Mouse (Mus musculus): ENCODE measurements around the gene Fam78a. TPM values are rescaled to one million over a fixed set of nuclear protein-coding genes. Genes with fewer than 3 reads are reported as not detected.
"Not testable (repeated sequence)": the region's sequence is repeated elsewhere in the genome, so short reads cannot be mapped to it uniquely, and the experiment has no call there.

The Fam78a gene
- polyA plus RNA-seq, 1 experiment from 2014 or later, result 0.36 TPM

DNA sequence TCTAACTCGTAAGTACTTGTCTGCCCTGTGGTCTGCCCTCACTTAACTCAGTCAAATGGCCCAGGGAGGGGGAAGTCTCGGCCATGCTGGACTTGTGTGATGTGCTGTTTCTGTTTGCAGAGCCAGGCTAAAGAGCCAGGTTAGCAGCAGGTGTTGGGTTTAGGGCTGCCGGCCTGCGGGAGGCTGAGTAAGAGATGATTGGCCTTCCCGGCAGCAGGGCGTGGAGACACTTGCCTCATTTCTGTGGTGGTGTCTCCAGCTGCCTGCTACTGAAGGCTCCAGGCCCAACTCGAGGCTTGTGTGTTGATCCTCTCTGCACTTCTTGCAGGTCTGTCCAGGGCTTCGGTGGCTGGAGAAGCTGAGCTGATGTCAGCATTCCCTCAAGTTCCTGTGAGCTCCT, 32.9 kb downstream of the Fam78a start:
- no peak overlapping the region for H3K27ac ChIP-seq
- no peak for ATAC-seq
- no peaks in the 10 kb centered on the region for H3K27me3 ChIP-seq
- H3K4me3 ChIP-seq, result no peak overlapping the region
- H3K9me3 ChIP-seq (replicated peaks), result no peaks in the 10 kb centered on the region
- peaks cover 67% of the 10 kb centered on the region for H3K36me3 ChIP-seq (ENCODE audit: poor library complexity, severe bottlenecking)
- no peak overlapping the region for H3K4me2 ChIP-seq
- H3K4me1 ChIP-seq, result no peaks in the 10 kb centered on the region
- H3K9ac ChIP-seq, result no peak overlapping the region
- WGBS, result 84% methylated on average over 8 of the region's 8 CpGs

DNA sequence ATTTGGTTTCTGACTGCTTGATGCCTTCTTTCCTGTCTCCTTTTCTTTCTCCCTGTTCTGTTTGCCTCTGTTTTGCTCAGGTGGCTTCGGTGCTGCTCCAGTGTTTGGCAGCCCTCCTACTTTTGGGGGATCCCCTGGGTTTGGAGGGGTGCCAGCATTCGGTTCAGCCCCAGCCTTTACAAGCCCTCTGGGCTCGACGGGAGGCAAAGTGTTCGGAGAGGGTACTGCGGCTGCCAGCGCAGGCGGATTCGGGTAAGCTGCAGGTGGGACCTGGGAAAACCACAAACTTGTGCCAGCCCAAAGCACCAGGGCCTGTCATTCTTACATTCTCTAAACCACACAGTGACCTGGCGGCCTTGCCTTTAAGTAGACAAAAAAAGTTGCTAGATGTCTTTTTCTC, 37.3 kb downstream of the Fam78a start:
- no peak overlapping the region for H3K4me3 ChIP-seq
- H3K27ac ChIP-seq, result no peak overlapping the region
- no peak overlapping the region for H3K9ac ChIP-seq
- H3K9me3 ChIP-seq (replicated peaks), result no peaks in the 10 kb centered on the region
- WGBS, result 79% methylated on average over 10 of the region's 10 CpGs
- no peak overlapping the region for H3K4me2 ChIP-seq
- H3K36me3 ChIP-seq (ENCODE audit: poor library complexity, severe bottlenecking), result peaks cover 96% of the 10 kb centered on the region
- H3K27me3 ChIP-seq, result no peaks in the 10 kb centered on the region
- no peaks in the 10 kb centered on the region for H3K4me1 ChIP-seq
- no peak for ATAC-seq

DNA sequence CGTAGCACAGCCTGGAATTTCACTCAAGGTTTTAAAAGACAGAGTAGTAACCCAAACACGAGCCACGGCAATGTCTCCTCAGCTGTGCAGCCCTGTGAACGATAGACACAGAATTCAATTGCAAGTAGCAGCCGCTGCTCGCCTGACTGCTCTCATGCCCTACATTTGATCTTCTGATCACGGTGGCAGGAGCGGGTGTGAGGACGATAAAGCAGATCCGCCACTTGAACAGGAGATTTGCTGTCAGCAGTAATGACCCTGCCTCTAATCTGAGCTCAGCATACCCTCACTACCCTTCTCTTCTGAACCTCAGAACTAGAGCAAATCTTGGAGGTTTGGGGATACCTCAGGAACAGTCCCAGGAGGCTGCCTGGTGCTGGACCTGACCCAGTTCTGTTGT, 38.6 kb downstream of the Fam78a start:
- peaks cover 96% of the 10 kb centered on the region for H3K36me3 ChIP-seq (ENCODE audit: poor library complexity, severe bottlenecking)
- 93% methylated on average over 10 of the region's 10 CpGs for WGBS
- H3K4me1 ChIP-seq, result no peaks in the 10 kb centered on the region

DNA sequence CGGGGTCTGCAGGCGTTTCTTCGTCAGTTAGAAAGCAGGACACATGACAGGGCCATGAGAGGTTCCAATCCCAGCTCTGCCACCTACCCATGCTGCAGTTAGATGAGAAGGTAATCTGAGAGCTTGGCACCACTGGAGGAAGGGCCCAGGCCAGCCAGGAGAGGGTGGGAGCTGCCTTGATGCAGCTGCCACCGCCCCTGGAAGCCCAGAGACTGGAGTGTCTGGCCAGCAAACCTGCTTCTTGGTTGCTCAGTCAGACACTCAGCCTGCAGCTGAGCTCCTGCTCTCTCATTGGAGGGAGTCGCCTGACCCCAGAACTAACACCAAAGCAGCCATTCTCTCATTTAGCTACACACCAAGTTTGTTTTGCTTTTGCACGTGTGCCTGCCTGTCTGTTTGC, 39.3 kb downstream of the Fam78a start:
- 90% methylated on average over 6 of the region's 6 CpGs for WGBS
- peaks cover 96% of the 10 kb centered on the region for H3K36me3 ChIP-seq (ENCODE audit: poor library complexity, severe bottlenecking)

More for the DNA sequence above, 38.6 kb downstream of the Fam78a start:
- H3K9me3 ChIP-seq (replicated peaks), result no peaks in the 10 kb centered on the region
- no peak overlapping the region for H3K4me2 ChIP-seq
- no peak overlapping the region for H3K9ac ChIP-seq
- ATAC-seq, result no peak
- H3K4me3 ChIP-seq, result no peak overlapping the region
- H3K27me3 ChIP-seq, result no peaks in the 10 kb centered on the region
- H3K27ac ChIP-seq, result no peak overlapping the region

DNA sequence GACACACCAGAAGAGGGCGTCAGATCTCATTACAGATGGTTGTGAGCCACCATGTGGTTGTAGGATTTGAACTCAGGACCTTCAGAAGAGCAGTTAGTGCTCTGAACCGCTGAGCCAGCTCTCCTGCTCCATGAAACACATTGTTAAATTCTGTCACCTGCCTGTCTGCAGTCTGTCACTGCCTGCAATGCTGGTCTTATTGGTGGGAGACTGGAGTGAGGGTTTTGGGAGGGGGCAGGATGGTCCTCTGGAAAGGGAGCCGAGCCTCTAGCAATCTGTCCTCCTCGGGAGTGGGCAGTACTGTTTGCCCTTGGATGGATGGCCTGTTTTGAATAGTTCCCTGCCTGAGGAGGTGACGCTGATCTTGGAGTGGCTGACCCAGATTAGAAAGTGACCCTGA, 40.8 kb downstream of the Fam78a start:
- Histone ChIP-seq H3K9me3 (replicated peaks) (no peaks in the 10 kb centered on the region), H3K9ac (no peak overlapping the region), H3K4me3 (no peak overlapping the region), H3K4me1 (no peaks in the 10 kb centered on the region), H3K4me2 (no peak overlapping the region), H3K27ac (no peak overlapping the region), H3K27me3 (no peaks in the 10 kb centered on the region), H3K36me3 (ENCODE audit: poor library complexity, severe bottlenecking) (peaks cover 96% of the 10 kb centered on the region)
- no peak for ATAC-seq
- 72% methylated on average over 5 of the region's 5 CpGs for WGBS

More for the DNA sequence above, 39.3 kb downstream of the Fam78a start:
- Histone ChIP-seq H3K4me1 (no peaks in the 10 kb centered on the region), H3K4me2 (no peak overlapping the region), H3K4me3 (no peak overlapping the region), H3K9ac (no peak overlapping the region), H3K9me3 (replicated peaks) (no peaks in the 10 kb centered on the region), H3K27me3 (no peaks in the 10 kb centered on the region), H3K27ac (no peak overlapping the region)
- no peak for ATAC-seq

DNA sequence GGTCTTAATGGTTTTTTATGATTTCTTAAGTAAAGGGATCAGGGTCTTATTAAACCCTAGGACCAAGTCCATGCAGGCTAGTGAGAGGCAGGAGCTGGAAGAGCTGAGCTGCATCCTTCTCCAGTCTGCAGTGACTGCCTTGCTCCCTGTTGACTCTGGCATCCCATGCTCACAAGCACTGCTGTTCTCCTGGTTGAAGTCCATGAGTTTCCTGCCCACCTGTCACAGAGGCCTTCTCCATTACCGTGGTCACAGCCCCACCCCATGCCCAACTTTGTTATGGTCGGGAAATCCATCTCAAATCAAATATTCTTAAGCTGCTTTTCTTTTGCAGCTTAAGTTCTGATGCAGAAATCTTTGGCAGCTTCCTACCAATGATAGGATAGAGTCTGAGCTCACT, 43.6 kb downstream of the Fam78a start:
- H3K4me2 ChIP-seq, result no peak overlapping the region
- no peak overlapping the region for H3K9ac ChIP-seq
- no peaks in the 10 kb centered on the region for H3K9me3 ChIP-seq (replicated peaks)
- no peak overlapping the region for H3K27ac ChIP-seq
- WGBS, result 90% methylated on average over 2 of the region's 2 CpGs
- H3K36me3 ChIP-seq (ENCODE audit: poor library complexity, severe bottlenecking), result peaks cover 98% of the 10 kb centered on the region
- H3K27me3 ChIP-seq, result no peaks in the 10 kb centered on the region
- no peak for ATAC-seq
- no peaks in the 10 kb centered on the region for H3K4me1 ChIP-seq
- H3K4me3 ChIP-seq, result no peak overlapping the region

DNA sequence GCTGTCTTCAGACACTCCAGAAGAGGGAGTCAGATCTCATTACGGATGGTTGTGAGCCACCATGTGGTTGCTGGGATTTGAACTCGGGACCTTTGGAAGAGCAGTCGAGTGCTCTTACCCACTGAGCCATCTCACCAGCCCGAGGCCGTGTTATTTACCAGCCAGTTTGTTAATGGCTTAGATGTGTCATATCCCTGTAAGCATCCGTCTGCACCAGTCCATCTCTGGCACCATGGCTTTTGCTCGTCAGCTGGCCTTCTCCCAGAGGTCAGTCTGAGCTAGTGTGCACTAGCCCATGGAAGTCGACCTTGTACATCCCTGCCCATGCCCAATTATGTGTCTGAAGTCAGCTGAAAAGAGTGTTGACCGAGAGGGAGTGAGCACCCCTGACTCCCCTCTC, 44.0 kb downstream of the Fam78a start:
- H3K27ac ChIP-seq; H3K4me2 ChIP-seq; H3K9me3 ChIP-seq (replicated peaks); ATAC-seq; H3K27me3 ChIP-seq; H3K4me3 ChIP-seq; H3K9ac ChIP-seq; H3K4me1 ChIP-seq: not testable (repeated sequence)
- peaks cover 97% of the 10 kb centered on the region for H3K36me3 ChIP-seq (ENCODE audit: poor library complexity, severe bottlenecking)
- WGBS, result 93% methylated on average over 9 of the region's 9 CpGs

DNA sequence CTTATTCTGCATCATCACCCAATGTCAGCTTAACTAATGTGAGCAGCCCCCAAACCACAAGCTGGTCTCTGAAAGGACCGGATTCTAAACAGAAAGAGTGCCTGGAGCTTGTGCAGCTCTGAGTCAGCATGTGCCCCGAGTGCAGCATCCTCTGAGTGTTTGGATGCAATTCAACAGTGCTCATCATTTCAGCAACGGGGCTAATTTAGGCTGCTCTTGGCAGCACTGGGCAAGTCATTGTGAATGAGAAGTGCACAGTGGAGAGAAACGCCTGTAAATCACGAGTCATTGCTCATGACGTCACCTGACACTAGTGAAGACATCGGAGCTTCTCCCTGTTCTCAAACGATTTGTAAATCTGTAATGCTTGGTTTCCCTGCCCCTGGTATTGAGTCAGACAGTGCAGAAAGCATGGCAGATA, 46.0 kb downstream of the Fam78a start:
- H3K4me1 ChIP-seq, result no peaks in the 10 kb centered on the region
- ATAC-seq, result no peak
- H3K9me3 ChIP-seq (replicated peaks), result no peaks in the 10 kb centered on the region
- 79% methylated on average over 8 of the region's 8 CpGs for WGBS
- no peak overlapping the region for H3K4me3 ChIP-seq
- H3K9ac ChIP-seq, result no peak overlapping the region
- H3K36me3 ChIP-seq (ENCODE audit: poor library complexity, severe bottlenecking), result peaks cover 97% of the 10 kb centered on the region
- no peak overlapping the region for H3K27ac ChIP-seq
- no peaks in the 10 kb centered on the region for H3K27me3 ChIP-seq
- no peak overlapping the region for H3K4me2 ChIP-seq

DNA sequence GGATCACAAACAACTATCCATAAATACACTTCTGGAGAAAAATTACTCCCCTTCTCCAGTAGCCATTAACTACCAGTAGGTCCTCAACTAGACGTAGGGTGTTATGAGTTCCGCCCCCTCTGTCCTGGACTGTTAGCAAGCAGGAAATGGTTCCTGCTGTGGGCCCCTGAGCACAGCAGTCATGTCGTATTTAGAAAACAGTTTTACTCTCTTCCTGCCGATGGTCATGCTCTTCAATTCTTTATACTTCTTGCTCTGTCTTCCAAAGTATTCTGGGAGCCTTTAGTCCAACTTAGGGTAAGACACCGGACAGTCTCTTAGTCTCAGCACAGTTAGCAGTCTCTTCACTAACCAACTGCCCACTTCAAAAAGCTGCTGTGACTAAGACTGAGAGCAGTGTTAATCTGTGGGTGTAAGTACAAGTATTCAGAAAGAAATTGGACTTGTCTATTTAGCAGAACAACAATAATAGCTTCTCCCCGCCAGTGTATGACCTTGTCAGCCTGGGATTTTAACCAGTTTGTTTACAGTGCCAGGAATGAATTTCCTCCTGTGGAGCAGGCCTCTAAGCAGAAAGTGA, 47.3 kb downstream of the Fam78a start:
- 86% methylated on average over 6 of the region's 6 CpGs for whole genome bisulfite sequencing
- ATAC-seq, result no peak
- no peak overlapping the region for H3K4me3 ChIP-seq
- H3K4me2 ChIP-seq, result no peak overlapping the region
- no peaks in the 10 kb centered on the region for H3K27me3 ChIP-seq
- peaks cover 97% of the 10 kb centered on the region for H3K36me3 ChIP-seq (ENCODE audit: poor library complexity, severe bottlenecking)
- H3K9ac ChIP-seq, result no peak overlapping the region
- no peaks in the 10 kb centered on the region for H3K4me1 ChIP-seq
- H3K27ac ChIP-seq, result no peak overlapping the region
- no peaks in the 10 kb centered on the region for H3K9me3 ChIP-seq (replicated peaks)

DNA sequence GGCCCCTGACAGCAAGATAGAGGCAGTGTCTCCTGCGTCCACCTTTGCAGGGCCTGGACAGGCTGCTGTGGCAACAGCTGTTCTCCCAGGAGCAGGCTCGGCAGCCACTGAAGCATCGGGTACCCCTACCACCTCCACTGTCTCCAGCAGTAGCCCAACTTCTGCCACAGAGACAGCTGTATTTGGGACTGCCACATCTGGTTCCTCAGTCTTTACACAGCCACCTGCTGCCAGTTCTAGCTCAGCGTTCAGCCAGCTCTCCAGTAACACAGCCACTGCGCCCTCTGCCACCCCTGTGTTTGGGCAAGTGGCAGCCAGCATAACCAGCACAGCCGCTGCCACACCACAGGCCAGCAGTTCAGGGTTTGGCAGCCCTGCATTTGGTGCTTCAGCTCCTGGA, 50.5 kb downstream of the Fam78a start:
- H3K36me3 ChIP-seq (ENCODE audit: poor library complexity, severe bottlenecking), result peaks cover 92% of the 10 kb centered on the region
- no peaks in the 10 kb centered on the region for H3K27me3 ChIP-seq
- ATAC-seq, result no peak
- no peaks in the 10 kb centered on the region for H3K9me3 ChIP-seq (replicated peaks)
- no peak overlapping the region for H3K4me2 ChIP-seq
- H3K9ac ChIP-seq, result no peak overlapping the region
- H3K4me3 ChIP-seq, result no peak overlapping the region
- H3K27ac ChIP-seq, result no peak overlapping the region
- WGBS, result 98% methylated on average over 6 of the region's 6 CpGs
- no peaks in the 10 kb centered on the region for H3K4me1 ChIP-seq

DNA sequence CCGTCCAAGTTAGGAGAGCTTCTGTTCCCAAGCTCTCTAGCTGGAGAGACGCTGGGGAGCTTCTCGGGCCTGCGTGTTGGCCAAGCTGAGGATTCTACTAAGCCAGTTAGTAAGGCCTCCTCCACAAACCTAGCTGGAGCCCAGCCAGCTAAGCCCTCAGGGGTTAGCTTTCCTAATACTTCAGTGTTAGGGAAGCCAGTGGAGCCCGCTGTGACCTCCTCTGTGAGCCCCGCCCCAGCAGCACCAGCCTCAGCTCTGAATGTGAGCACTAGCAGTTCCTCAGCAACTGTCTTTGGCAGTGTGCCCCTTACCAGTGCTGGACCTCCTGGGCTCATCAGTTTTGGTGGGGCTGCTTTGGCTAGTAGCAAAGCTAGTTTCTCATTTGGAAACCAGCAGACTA, 51.2 kb downstream of the Fam78a start:
- H3K36me3 ChIP-seq (ENCODE audit: poor library complexity, severe bottlenecking), result peaks cover 91% of the 10 kb centered on the region

DNA sequence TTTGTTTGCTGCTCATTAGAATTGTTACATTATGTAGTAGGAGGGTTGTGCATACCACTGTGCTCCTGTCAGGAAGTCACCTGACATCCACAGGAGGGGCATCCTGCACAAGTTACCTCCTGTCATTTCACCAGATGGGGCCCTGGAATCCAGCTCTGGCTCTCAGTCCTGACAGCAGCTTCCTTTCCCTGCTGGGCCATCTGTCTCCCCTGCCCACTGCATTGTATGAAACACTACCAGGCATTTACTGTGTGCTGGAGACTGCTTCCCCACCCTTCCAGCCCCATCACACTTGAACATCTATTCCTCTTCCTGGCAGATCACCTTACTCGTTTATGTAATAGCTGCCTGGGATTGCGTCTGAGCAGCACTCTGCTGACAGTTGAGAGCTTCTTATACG, 55.0 kb downstream of the Fam78a start:
- WGBS, result 83% methylated on average over 3 of the region's 3 CpGs
- Histone ChIP-seq H3K27ac (0 out of 2 replicates have a peak overlapping the region, but pooled peaks have one; percentile 21), H3K4me3 (no peak overlapping the region), H3K27me3 (no peaks in the 10 kb centered on the region), H3K4me2 (no peak overlapping the region), H3K9me3 (replicated peaks) (no peaks in the 10 kb centered on the region), H3K4me1 (no peaks in the 10 kb centered on the region), H3K36me3 (ENCODE audit: poor library complexity, severe bottlenecking) (peaks cover 91% of the 10 kb centered on the region), H3K9ac (no peak overlapping the region)
- ATAC-seq, result no peak

More for the DNA sequence above, 51.2 kb downstream of the Fam78a start:
- H3K4me3 ChIP-seq, result no peak overlapping the region
- 90% methylated on average over 6 of the region's 6 CpGs for WGBS
- H3K4me2 ChIP-seq, result no peak overlapping the region
- no peaks in the 10 kb centered on the region for H3K9me3 ChIP-seq (replicated peaks)
- no peak for ATAC-seq
- no peaks in the 10 kb centered on the region for H3K4me1 ChIP-seq
- no peaks in the 10 kb centered on the region for H3K27me3 ChIP-seq
- H3K9ac ChIP-seq, result no peak overlapping the region
- H3K27ac ChIP-seq, result no peak overlapping the region

DNA sequence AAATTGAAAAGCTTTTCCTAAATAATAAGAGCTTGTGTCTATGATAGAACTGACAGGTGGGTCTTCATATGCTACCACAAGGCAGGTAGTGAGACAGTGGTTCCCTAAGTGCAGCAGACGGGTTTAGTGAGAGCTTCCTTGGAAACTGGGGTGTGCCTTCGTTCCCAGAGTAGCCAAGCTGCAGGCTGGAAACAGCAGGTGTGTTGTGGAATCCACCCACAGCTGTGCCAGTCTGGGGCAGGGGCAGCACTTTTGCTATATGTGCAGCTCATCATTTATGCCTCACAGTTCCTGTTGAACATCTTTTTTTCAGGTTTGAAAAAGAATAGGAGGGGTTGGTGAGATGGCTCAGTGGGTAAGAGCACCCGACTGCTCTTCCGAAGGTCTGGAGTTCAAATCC, 60.3 kb downstream of the Fam78a start:
- Histone ChIP-seq H3K4me1 (no peaks in the 10 kb centered on the region), H3K36me3 (ENCODE audit: poor library complexity, severe bottlenecking) (peaks cover 93% of the 10 kb centered on the region), H3K27me3 (no peaks in the 10 kb centered on the region), H3K9me3 (replicated peaks) (no peaks in the 10 kb centered on the region), H3K4me3 (no peak overlapping the region), H3K9ac (no peak overlapping the region), H3K4me2 (no peak overlapping the region), H3K27ac (no peak overlapping the region)
- no peak for ATAC-seq
- 91% methylated on average over 4 of the region's 4 CpGs for WGBS

All from forebrain, embryonic 13.5 days (tissue).